14 mouse cellular contexts compared by ENCODE assay signal in genomic region chr5:28236098-28236497, GRCm38 (mm10). TPM values are rescaled to one million over a fixed set of nuclear protein-coding genes. Genes with fewer than 3 reads are reported as not detected.
DNase-seq lines count a peak whose midpoint lies in the region; ATAC-seq and TF ChIP-seq lines count a peak whose summit lies in the region.
"Had no signal": no experiment of that assay in that cellular context is flagged by ENCODE, and none has a peak within 500 bp of the region (broad histone marks: within the 10 kb centered on the region; RNA-seq: fewer than 3 reads in every experiment).

No protein-coding gene starts in this region.

- TF ChIP-seq CTCF in lung, embryonic 14.5 days (IDR thresholded peaks at IDR 0.05; ENCODE audit: low read depth), result no peak

- 32% methylated on average over 6 of the region's 6 CpGs for WGBS in heart, embryonic 15.5 days
- 22% methylated on average over 6 of the region's 6 CpGs for WGBS in lung, embryonic 14.5 days

- no peaks in the 10 kb centered on the region for H3K9me3 ChIP-seq in heart, embryonic 15.5 days (replicated peaks)
- H3K9me3 ChIP-seq in lung, embryonic 14.5 days (ENCODE audit: low read depth, low read length), result no peaks in the 10 kb centered on the region
- H3K9me3 ChIP-seq: limb, embryonic 13.5 days; neural tube, embryonic 15.5 days; stomach, embryonic 15.5 days had no signal

- no peaks in the 10 kb centered on the region for H3K36me3 ChIP-seq in heart, embryonic 15.5 days
- no peaks in the 10 kb centered on the region for H3K36me3 ChIP-seq in lung, embryonic 14.5 days (ENCODE audit: insufficient read depth)
- H3K36me3 ChIP-seq: limb, embryonic 13.5 days; neural tube, embryonic 15.5 days; stomach, embryonic 15.5 days had no signal

- peaks cover 10% of the 10 kb centered on the region for H3K4me1 ChIP-seq in heart, embryonic 15.5 days (replicated peaks)
- no peaks in the 10 kb centered on the region for H3K4me1 ChIP-seq in lung, embryonic 14.5 days (ENCODE audit: insufficient read depth)
- H3K4me1 ChIP-seq: limb, embryonic 13.5 days; neural tube, embryonic 15.5 days; stomach, embryonic 15.5 days had no signal

- no peak overlapping the region for H3K9ac ChIP-seq in heart, embryonic 15.5 days
- no peak overlapping the region for H3K9ac ChIP-seq in lung, embryonic 14.5 days
- H3K9ac ChIP-seq: limb, embryonic 13.5 days; neural tube, embryonic 15.5 days; stomach, embryonic 15.5 days had no signal

- H3K4me2 ChIP-seq in heart, embryonic 15.5 days, result no peak overlapping the region
- no peak overlapping the region for H3K4me2 ChIP-seq in lung, embryonic 14.5 days
- H3K4me2 ChIP-seq: limb, embryonic 13.5 days; neural tube, embryonic 15.5 days; stomach, embryonic 15.5 days had no signal

- H3K27ac ChIP-seq in heart, embryonic 15.5 days, result 0 out of 2 replicates have a peak overlapping the region, but pooled peaks have one; percentile 37
- H3K27ac ChIP-seq in lung, embryonic 14.5 days (ENCODE audit: low read depth), result no peak overlapping the region
- H3K27ac ChIP-seq: hindbrain, postnatal 0 days; layer of hippocampus, adult 2 months; limb, embryonic 13.5 days; neural tube, embryonic 15.5 days; stomach, embryonic 15.5 days had no signal

- DNase-seq in heart, adult 8-10 months (ENCODE audit: low spot score), result no peak
- peak; percentile 12 for DNase-seq in lung, embryonic 14.5 days
- no peak for DNase-seq in lung, postnatal 10 days
- peak; percentile 66 for DNase-seq in embryo, embryonic 10 days (ENCODE audit: low spot score)
- peak; percentile 5 for DNase-seq in yolk sac, embryonic 10.5 days (ENCODE audit: low spot score)
- DNase-seq in lung, postnatal 36 days, result no peak
- DNase-seq: lung, postnatal 4 days had no signal

- H3K27me3 ChIP-seq in heart, embryonic 15.5 days, result no peaks in the 10 kb centered on the region
- no peaks in the 10 kb centered on the region for H3K27me3 ChIP-seq in lung, embryonic 14.5 days (ENCODE audit: insufficient read depth, low read length)
- H3K27me3 ChIP-seq: CH12.LX; limb, embryonic 13.5 days; neural tube, embryonic 15.5 days; stomach, embryonic 15.5 days had no signal

- no peak overlapping the region for H3K4me3 ChIP-seq in heart, embryonic 15.5 days
- no peak overlapping the region for H3K4me3 ChIP-seq in lung, embryonic 14.5 days (ENCODE audit: low read depth, low read length)
- H3K4me3 ChIP-seq: layer of hippocampus, adult 2 months; limb, embryonic 13.5 days; neural tube, embryonic 15.5 days; stomach, embryonic 15.5 days had no signal

- ATAC-seq in heart, embryonic 15.5 days (replicated peaks; ENCODE audit: insufficient number of reproducible peaks, insufficient read depth, low FRiP score, low read depth), result peak; percentile 53; the same call in 1 of the 2 replicates
- no peak for ATAC-seq in lung, embryonic 14.5 days (ENCODE audit: insufficient read depth)

RNA-seq across cellular contexts. Expression of gene Cnpy1, which starts 9.5 kb away (rescaled TPM):
- polyA plus RNA-seq in heart, embryonic 15.5 days (2015; fragmentation: Nextera tagmentation; extraction: Ambion mirVana), result not detected in 2 replicates
- total RNA-seq in heart, adult 8-10 months (2022), result not detected
- polyA plus RNA-seq in lung, embryonic 14.5 days (2014; fragmentation: Nextera tagmentation; extraction: Ambion mirVana), result 0.37 and 0.49 TPM in 2 replicates

Comparison
In these comparisons a context has a peak if more than half of its experiments do, and no peak if none do; other contexts are left out.
1. DNase-seq: peak in lung, embryonic 14.5 days (single experiment), embryo, embryonic 10 days (single experiment) and yolk sac, embryonic 10.5 days (single experiment); none in heart, adult 8-10 months (single experiment), lung, postnatal 10 days (single experiment) and lung, postnatal 36 days (single experiment).